Mouse (Mus musculus) C2C12 (cell line): ENCODE measurements around the gene Mme.

Experiments used
- CEBPB ChIP-seq: IDR thresholded peaks from one replicate; pipeline ENCODE4 v1.6.1; 2011; ENCODE audit warnings: low read depth, mild to moderate bottlenecking, control low read depth, moderate library complexity
- CTCF ChIP-seq: IDR thresholded peaks from one replicate; pipeline ENCODE4 v1.5.1; 2011; ENCODE audit not compliant: control insufficient read depth, insufficient read depth, insufficient read length
- FOSL1 ChIP-seq: IDR thresholded peaks from one replicate; pipeline ENCODE4 v1.8.0; 2011; ENCODE audit warnings: mild to moderate bottlenecking, low read length; ENCODE audit not compliant: poor library complexity, insufficient read depth, severe bottlenecking
- MAX ChIP-seq: IDR thresholded peaks from one replicate; pipeline ENCODE4 v1.6.1; 2011; ENCODE audit warnings: mild to moderate bottlenecking, control low read depth
- MYOD1 ChIP-seq: IDR thresholded peaks from one replicate; pipeline ENCODE4 v1.6.1; 2011; ENCODE audit warnings: low read depth; ENCODE audit not compliant: control insufficient read depth, insufficient read length
- MYOG ChIP-seq: IDR thresholded peaks from one replicate; pipeline ENCODE4 v1.6.1; 2011; ENCODE audit not compliant: control insufficient read depth, insufficient read length; ENCODE audit errors: extremely low read depth
- USF1 ChIP-seq: IDR thresholded peaks from one replicate; pipeline ENCODE4 v1.6.1; 2011; ENCODE audit warnings: low read depth, mild to moderate bottlenecking, control low read depth, moderate library complexity

- no peak for TF ChIP-seq CEBPB
- no peak for TF ChIP-seq CTCF
- no peak for TF ChIP-seq MYOD1
- no peak for TF ChIP-seq USF1
- TF ChIP-seq MAX = no peak
- no peak for TF ChIP-seq MYOG
- TF ChIP-seq FOSL1 = no peak
Measured at GRCm38 (mm10) chr3:63295657-63296231, 54.4 kb downstream of the Mme start.
